Mouse (Mus musculus): ENCODE data around the gene Tbx3.

GRCm38 (mm10) chr5:119683861-119684260, 13.4 kb downstream of the Tbx3 start:
- TF ChIP-seq POLR2A (IDR thresholded peaks at IDR 0.05; ENCODE audit: extremely low read depth, insufficient read depth, low read length) (no peak), CTCF (IDR thresholded peaks at IDR 0.05; ENCODE audit: low read depth, low read length) (no peak)

Measured in liver, adult 2 months (tissue).